Mouse (Mus musculus): ENCODE data around the gene Vmn2r76. TPM values are rescaled to one million over a fixed set of nuclear protein-coding genes. Genes with fewer than 3 reads are reported as not detected.
"Not testable (repeated sequence)": the region's sequence is repeated elsewhere in the genome, so short reads cannot be mapped to it uniquely, and the experiment has no call there.

Gene Vmn2r76
- total RNA-seq (2021), result not detected
- polyA plus RNA-seq (2012; rRNA removed), result not detected in 2 replicates
- long read RNA-seq, result 0 reads

DNA sequence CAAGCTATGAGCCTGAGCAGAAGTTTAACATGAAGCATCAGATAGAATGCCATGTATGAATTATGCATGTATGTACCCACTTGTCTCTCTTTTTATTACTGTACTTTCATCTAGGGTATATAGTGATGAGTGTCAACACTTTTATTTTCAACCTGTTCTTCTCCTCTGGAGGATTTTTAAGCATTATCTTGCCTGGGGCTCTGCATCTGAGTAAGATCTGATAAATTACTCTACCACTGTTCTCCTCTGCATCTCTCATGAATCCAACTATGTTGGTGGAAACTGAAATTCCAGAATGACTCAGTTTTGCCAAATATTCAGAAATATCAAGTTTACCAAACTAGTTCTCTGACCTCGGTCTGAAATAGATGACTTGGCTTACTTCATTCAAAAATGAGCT is at the start of gene Vmn2r76:
Gene Vmn2r76, minus strand, starts transcription at position 101 of the 400 bp plus-strand sequence.
- DNase-seq, result no peak

DNA sequence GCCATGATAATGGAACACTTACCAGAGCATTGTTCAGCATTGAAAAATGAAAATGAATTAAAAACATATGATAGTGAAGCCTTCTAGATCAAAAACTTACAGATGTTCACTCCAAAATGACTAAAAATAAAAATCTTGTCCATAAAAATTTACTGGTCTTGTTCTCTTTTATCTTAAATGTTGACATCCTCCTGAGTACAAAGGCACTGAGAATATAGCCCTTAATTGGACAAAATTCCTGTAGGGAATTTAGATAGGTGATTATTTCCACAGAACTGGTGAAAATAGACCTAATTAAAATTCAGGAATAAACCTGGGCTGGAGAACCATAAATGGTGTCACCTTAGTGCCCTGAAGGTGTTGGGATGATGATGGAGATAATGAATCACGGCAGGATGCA is 31.0 kb upstream of the Vmn2r76 start, which contains the start of gene Olfr310:
Gene Olfr310, minus strand, starts transcription at position 101 of the 400 bp plus-strand sequence.
- no peak for DNase-seq

DNA sequence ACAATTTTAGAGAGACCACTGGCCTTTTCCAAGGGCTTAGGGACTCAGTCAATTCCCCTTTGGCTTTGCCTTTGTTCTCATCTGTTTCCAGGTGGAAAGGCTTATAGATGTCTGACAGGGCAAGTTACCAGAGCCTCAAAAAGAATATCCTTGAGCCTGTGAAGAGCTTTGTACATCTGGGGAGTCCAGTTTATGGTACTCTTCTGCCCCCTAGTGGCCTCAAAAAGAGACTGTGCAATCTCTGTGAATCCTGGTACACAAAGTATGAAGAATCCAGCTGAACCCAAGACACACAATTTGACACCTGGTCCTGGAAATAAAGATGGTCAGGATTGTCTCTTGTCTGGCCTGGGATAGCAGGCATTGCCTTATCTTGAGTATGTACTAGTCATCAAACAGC is 34.8 kb downstream of the Vmn2r76 start:
- DNase-seq, result peak; percentile 9

DNA sequence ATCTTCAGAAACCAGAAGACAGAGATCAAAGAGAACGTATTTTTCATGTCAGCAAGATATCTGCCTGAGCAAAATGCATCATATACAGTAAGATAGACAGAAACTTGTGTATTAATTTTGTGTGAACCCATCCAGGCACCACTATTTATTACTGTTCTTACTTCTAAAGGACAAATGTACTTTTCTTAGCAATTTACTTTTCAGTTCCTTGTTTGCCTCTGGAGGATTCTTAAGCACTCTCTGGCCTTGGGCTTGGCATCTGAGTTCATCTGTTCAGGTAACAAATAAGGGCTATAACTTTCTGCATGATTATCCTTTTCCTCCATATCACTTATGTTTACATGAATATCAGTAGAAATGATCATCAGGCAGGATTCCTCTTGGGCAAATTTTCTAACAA is 74.4 kb downstream of the Vmn2r76 start, which contains the start of gene Vmn2r75:
Gene Vmn2r75, minus strand, starts transcription at position 101 of the 400 bp plus-strand sequence.
- DNase-seq, result not testable (repeated sequence)

Other genes with a start within 250 kb of the Vmn2r76 start
- not detected for gene Vmn2r75, start 74.5 kb downstream of the Vmn2r76 start, total RNA-seq (2021)
- gene Vmn2r75, start 74.5 kb downstream of the Vmn2r76 start, polyA plus RNA-seq (2012; rRNA removed), result not detected in 2 replicates
- not detected for gene Olfr310, start 30.9 kb upstream of the Vmn2r76 start, total RNA-seq (2021)
- gene Olfr310, start 30.9 kb upstream of the Vmn2r76 start, polyA plus RNA-seq (2012; rRNA removed), result not detected in 2 replicates
- not detected for gene Olfr309, start 67.4 kb upstream of the Vmn2r76 start, total RNA-seq (2021)
- not detected in 2 replicates for gene Olfr309, start 67.4 kb upstream of the Vmn2r76 start, polyA plus RNA-seq (2012; rRNA removed)
- not detected for gene Olfr308, start 79.3 kb upstream of the Vmn2r76 start, total RNA-seq (2021)
- not detected in 2 replicates for gene Olfr308, start 79.3 kb upstream of the Vmn2r76 start, polyA plus RNA-seq (2012; rRNA removed)
- not detected for gene Olfr307, start 91.3 kb upstream of the Vmn2r76 start, total RNA-seq (2021)
- not detected in 2 replicates for gene Olfr307, start 91.3 kb upstream of the Vmn2r76 start, polyA plus RNA-seq (2012; rRNA removed)
- gene Olfr305, start 120.6 kb upstream of the Vmn2r76 start, total RNA-seq (2021), result not detected
- not detected in 2 replicates for gene Olfr305, start 120.6 kb upstream of the Vmn2r76 start, polyA plus RNA-seq (2012; rRNA removed)
- gene Olfr304, start 140.3 kb upstream of the Vmn2r76 start, total RNA-seq (2021), result not detected
- not detected in 2 replicates for gene Olfr304, start 140.3 kb upstream of the Vmn2r76 start, polyA plus RNA-seq (2012; rRNA removed)
- gene Olfr303, start 151.5 kb upstream of the Vmn2r76 start, total RNA-seq (2021), result not detected
- not detected in 2 replicates for gene Olfr303, start 151.5 kb upstream of the Vmn2r76 start, polyA plus RNA-seq (2012; rRNA removed)
- not detected for gene Olfr301, start 157.5 kb upstream of the Vmn2r76 start, total RNA-seq (2021)
- gene Olfr301, start 157.5 kb upstream of the Vmn2r76 start, polyA plus RNA-seq (2012; rRNA removed), result not detected in 2 replicates
- not detected for gene Olfr299, start 213.6 kb upstream of the Vmn2r76 start, total RNA-seq (2021)
- not detected in 2 replicates for gene Olfr299, start 213.6 kb upstream of the Vmn2r76 start, polyA plus RNA-seq (2012; rRNA removed)
- gene Olfr298, start 246.2 kb upstream of the Vmn2r76 start, total RNA-seq (2021), result not detected
- not detected in 2 replicates for gene Olfr298, start 246.2 kb upstream of the Vmn2r76 start, polyA plus RNA-seq (2012; rRNA removed)

Measured in adrenal gland, adult 2 months (tissue).